Mouse (Mus musculus) hindbrain, postnatal 0 days (tissue): Measurements from ENCODE around the gene Trim62. TPM values are rescaled to one million over a fixed set of nuclear protein-coding genes. Genes with fewer than 3 reads are reported as not detected.

Experiments used
- ATAC-seq: fragments of 200-750 bp; cut with Nextera tagmentation; 2 replicates; pipeline ENCODE4 v1.8.0; 2017; ENCODE audit warnings: mild to moderate bottlenecking, moderate TSS enrichment, moderate library complexity
- DNase-seq: peaks from one replicate; pipeline ENCODE4 v3.0.0-alpha.2; 2015; ENCODE audit warnings: low spot score
- H3K27ac ChIP-seq: fragments of 300-500 bp; sonication (generic); 2 replicates; pipeline ENCODE4 v1.5.1; 2014; ENCODE audit warnings: mild to moderate bottlenecking
- H3K27me3 ChIP-seq: fragments of 300-500 bp; sonication (generic); 2 replicates; pipeline ENCODE4 v1.6.1; 2014; ENCODE audit warnings: low read length, mixed read lengths; ENCODE audit not compliant: insufficient read depth
- H3K36me3 ChIP-seq: fragments of 300-500 bp; sonication (generic); 2 replicates; pipeline ENCODE4 v1.6.1; 2014; ENCODE audit warnings: low read length, mixed read lengths; ENCODE audit not compliant: insufficient read depth
- H3K4me1 ChIP-seq: fragments of 300-500 bp; sonication (generic); 2 replicates; pipeline ENCODE4 v1.6.1; 2014; ENCODE audit warnings: antibody characterized with exemption, low read length, mixed read lengths; ENCODE audit not compliant: insufficient read depth
- H3K4me2 ChIP-seq: fragments of 300-500 bp; sonication (generic); 2 replicates; pipeline ENCODE4 v1.6.1; 2014; ENCODE audit warnings: low read depth, mild to moderate bottlenecking, low read length, moderate library complexity, mixed read lengths
- H3K4me3 ChIP-seq: fragments of 300-500 bp; sonication (generic); 2 replicates; pipeline ENCODE4 v1.5.1; 2014; ENCODE audit warnings: low read length
- H3K9ac ChIP-seq: fragments of 300-500 bp; sonication (generic); replicated peaks from 2 replicates; pipeline ENCODE4 v1.6.1; 2014; ENCODE audit warnings: mild to moderate bottlenecking, low read length, moderate library complexity, mixed read lengths
- H3K9me3 ChIP-seq: fragments of 300-500 bp; sonication (generic); 2 replicates; pipeline ENCODE4 v1.6.1; 2016; ENCODE audit warnings: low read length, mixed read lengths
- CTCF ChIP-seq: IDR thresholded peaks from 2 replicates; pipeline ENCODE4 v1.5.1; 2016; ENCODE audit warnings: antibody characterized with exemption, control low read depth, low read depth
- WGBS: fragments of 180-500 bp; shearing (Covaris S2); extraction: QIAGEN DNeasy Blood & Tissue Kit; methylation state at CpG from one replicate; pipeline ENCODE4 v1.1.7; 2014; 5-methylcytosine and 5-hydroxymethylcytosine counted together
- polyA plus RNA-seq: library from polyadenylated mRNA; unstranded; fragments of >200 nt; fragmentation: Nextera tagmentation; extraction: Ambion mirVana; gene quantifications from 2 replicates; pipeline ENCODE4 v1.2.1, GENCODE M21; 2015
- total RNA-seq: library from RNA; depleted of rRNA; stranded (reverse); fragments of >200 nt; gene quantifications from 2 replicates; pipeline ENCODE4 v1.2.3, GENCODE M21; 2014

The Trim62 gene
- total and polyA plus RNA-seq, 2 experiments from 2014 or later: 27.9 to 30.8 TPM

GRCm38 (mm10) chr4:128888436-128888990, 5.1 kb downstream of the Trim62 start:
- DNase-seq: no peak
- no peak for TF ChIP-seq CTCF
- Histone ChIP-seq H3K4me2 (no peak overlapping the region), H3K4me3 (no peak overlapping the region), H3K9me3 (no peaks in the 10 kb centered on the region), H3K36me3 (no peaks in the 10 kb centered on the region), H3K4me1 (peaks cover 42% of the 10 kb centered on the region), H3K27ac (no peak overlapping the region; the same call in 1 of the 2 replicates), H3K27me3 (no peaks in the 10 kb centered on the region), H3K9ac (no peak overlapping the region)
- ATAC-seq: no peak
- 86% methylated on average over 6 of the region's 6 CpGs for WGBS

DNA sequence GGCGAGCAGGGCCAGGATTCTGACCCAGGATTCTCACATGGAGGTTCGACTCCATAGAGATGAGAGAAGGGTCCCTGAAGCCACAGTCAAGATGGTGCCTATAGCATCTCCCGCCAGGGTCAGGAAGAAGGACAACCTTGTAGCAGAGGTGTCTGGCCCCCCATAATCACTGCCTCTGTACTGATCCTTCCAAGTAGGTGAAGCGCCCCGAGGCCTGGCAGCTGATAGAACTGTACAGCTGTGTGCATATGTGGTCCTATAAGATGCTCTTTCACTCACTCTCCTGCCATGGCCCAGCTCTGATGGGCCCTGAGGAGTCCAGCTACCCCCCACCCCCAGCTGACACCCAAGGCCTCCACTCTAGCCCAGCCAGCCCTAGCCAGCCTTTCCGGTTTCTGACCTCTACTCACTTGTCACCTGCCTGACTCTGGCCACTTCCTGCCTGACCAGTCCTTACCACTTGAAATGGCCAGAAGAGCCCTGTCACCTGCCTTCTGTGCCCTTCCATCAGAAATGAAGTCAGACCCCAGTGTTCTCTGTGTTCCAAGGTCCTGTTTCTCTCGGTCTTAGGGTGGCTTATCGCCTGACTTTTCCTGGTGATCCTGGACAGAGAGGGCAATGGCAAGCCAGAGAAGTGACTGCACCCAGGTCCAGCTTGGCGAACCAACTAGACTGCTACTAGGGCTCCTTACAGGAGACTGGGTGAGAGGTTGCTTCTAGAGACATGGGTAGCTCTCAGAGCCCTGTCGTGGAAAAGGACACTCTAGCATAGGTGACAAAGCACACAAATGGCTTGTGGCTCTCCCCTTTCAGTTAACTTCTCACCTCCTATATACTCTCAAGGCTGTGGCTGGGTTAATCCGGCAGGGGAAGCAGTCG, 6.6 kb downstream of the Trim62 start:
- Histone ChIP-seq H3K4me3 (no peak overlapping the region), H3K9ac (no peak overlapping the region), H3K4me1 (peaks cover 42% of the 10 kb centered on the region), H3K27me3 (no peaks in the 10 kb centered on the region), H3K4me2 (no peak overlapping the region), H3K36me3 (no peaks in the 10 kb centered on the region), H3K27ac (no peak overlapping the region), H3K9me3 (no peaks in the 10 kb centered on the region)
- WGBS: 88% methylated on average over 12 of the region's 12 CpGs
- DNase-seq (no peak), ATAC-seq (no peak)
- TF ChIP-seq CTCF: no peak

DNA sequence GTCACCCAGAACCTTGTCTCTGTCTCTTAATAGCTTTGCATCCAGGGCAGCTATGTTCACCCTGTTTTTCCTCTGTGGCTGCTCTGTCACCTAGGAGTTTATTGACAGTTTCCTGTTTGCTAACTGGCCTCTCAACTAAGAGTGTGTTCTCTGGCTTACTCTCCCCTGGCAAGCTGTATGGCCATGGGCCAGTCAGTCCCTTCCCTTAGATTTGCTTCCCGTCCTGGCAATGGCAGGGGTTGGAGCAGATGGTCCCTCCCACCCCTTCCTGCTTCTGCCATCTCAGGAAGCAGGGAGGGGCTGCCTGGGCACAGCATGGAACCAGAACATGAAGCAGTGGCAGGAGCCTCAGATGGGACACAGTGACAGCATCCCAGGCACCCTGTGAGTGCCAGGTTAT, 7.8 kb downstream of the Trim62 start:
- no peaks in the 10 kb centered on the region for H3K36me3 ChIP-seq
- TF ChIP-seq CTCF: no peak
- H3K4me2 ChIP-seq: no peak overlapping the region
- no peak overlapping the region for H3K4me3 ChIP-seq
- no peaks in the 10 kb centered on the region for H3K27me3 ChIP-seq
- WGBS: 3% methylated on average over 1 of the region's 1 CpGs
- ATAC-seq (peak; percentile 74), DNase-seq (peak; percentile 80)
- H3K27ac ChIP-seq: peak overlapping the region; percentile 27; the same call in 1 of the 2 replicates
- H3K9ac ChIP-seq: no peak overlapping the region
- H3K9me3 ChIP-seq: no peaks in the 10 kb centered on the region
- H3K4me1 ChIP-seq: peaks cover 40% of the 10 kb centered on the region

DNA sequence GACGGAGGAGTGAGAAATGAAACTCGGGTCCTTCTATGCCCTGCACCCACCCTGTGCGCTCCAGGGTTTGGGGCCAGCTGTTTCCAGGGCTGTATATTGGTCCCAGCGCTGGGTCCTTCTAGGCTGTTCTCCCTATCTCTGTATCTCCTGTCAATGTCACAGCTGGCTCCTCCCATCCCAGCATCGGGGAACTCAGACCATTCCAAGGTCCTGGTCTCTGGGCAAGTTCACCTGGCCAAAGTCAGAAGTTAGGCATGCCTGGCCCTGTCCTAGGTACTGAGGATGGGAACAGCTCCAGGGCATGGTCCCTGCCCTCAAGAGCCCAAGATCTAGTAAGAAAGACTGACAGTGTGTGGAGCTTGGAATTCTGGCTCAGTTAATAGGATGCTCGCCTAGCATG, 8.4 kb downstream of the Trim62 start:
- Histone ChIP-seq H3K4me1 (peaks cover 34% of the 10 kb centered on the region), H3K9me3 (no peaks in the 10 kb centered on the region), H3K36me3 (no peaks in the 10 kb centered on the region), H3K27ac (no peak overlapping the region; the same call in 1 of the 2 replicates), H3K27me3 (no peaks in the 10 kb centered on the region), H3K4me2 (no peak overlapping the region), H3K4me3 (no peak overlapping the region), H3K9ac (no peak overlapping the region)
- ATAC-seq: 0 out of 2 replicates have a peak, but pooled peaks have one; percentile 3
- WGBS: 74% methylated on average over 6 of the region's 6 CpGs
- TF ChIP-seq CTCF: no peak
- DNase-seq: no peak

DNA sequence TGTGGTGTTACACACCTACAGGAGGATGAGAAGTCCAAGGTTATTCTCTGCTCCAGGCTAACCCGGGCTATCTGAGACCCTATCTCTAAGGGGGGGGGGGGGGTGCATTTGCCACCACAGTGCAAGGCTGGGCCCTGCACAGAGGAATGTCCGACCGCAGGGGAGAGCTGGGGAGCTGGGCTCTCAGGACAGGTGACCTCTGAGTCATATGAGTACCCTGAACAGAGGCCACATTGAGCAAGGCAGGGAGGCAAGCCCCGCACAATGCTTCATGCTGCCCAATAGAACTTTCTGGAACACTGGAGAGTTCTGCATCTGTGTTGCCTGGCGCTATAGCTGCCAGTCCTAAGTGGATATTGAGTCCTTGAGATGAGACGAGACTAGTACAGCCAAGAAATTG, 8.8 kb downstream of the Trim62 start:
- DNase-seq (no peak), ATAC-seq (peak; percentile 13; the same call in 1 of the 2 replicates)

GRCm38 (mm10) chr4:128894112-128894511, 10.7 kb downstream of the Trim62 start:
- peaks cover 31% of the 10 kb centered on the region for H3K4me1 ChIP-seq

More for the DNA sequence above, 8.8 kb downstream of the Trim62 start:
- no peaks in the 10 kb centered on the region for H3K36me3 ChIP-seq
- no peaks in the 10 kb centered on the region for H3K9me3 ChIP-seq
- no peaks in the 10 kb centered on the region for H3K27me3 ChIP-seq
- H3K4me1 ChIP-seq: peaks cover 30% of the 10 kb centered on the region
- no peak for TF ChIP-seq CTCF
- 70% methylated on average over 6 of the region's 6 CpGs for WGBS
- H3K4me2 ChIP-seq: no peak overlapping the region
- H3K4me3 ChIP-seq: no peak overlapping the region
- H3K9ac ChIP-seq: no peak overlapping the region
- no peak overlapping the region for H3K27ac ChIP-seq

GRCm38 (mm10) chr4:128895841-128896240, 12.5 kb downstream of the Trim62 start:
- peaks cover 34% of the 10 kb centered on the region for H3K4me1 ChIP-seq
- no peaks in the 10 kb centered on the region for H3K9me3 ChIP-seq
- 92% methylated on average over 4 of the region's 4 CpGs for WGBS

More at GRCm38 (mm10) chr4:128894112-128894511, 10.7 kb downstream of the Trim62 start:
- DNase-seq (no peak), ATAC-seq (no peak)
- WGBS: 62% methylated on average over 12 of the region's 12 CpGs
- Histone ChIP-seq H3K4me2 (no peak overlapping the region), H3K27me3 (no peaks in the 10 kb centered on the region), H3K9me3 (no peaks in the 10 kb centered on the region), H3K36me3 (no peaks in the 10 kb centered on the region), H3K4me3 (no peak overlapping the region), H3K27ac (no peak overlapping the region), H3K9ac (no peak overlapping the region)
- no peak for TF ChIP-seq CTCF

More at GRCm38 (mm10) chr4:128895841-128896240, 12.5 kb downstream of the Trim62 start:
- no peak for TF ChIP-seq CTCF
- Histone ChIP-seq H3K36me3 (no peaks in the 10 kb centered on the region), H3K4me3 (no peak overlapping the region), H3K4me2 (no peak overlapping the region), H3K9ac (no peak overlapping the region), H3K27ac (no peak overlapping the region), H3K27me3 (no peaks in the 10 kb centered on the region)
- DNase-seq (no peak), ATAC-seq (no peak)
